Mouse (Mus musculus) kidney, postnatal 10 days (tissue): ENCODE measurements at regions not wholly inside any gene's neighbourhood (a gene's known extent, or its start where the extent isn't known, plus 50 kb on each side); places are given as distances from the start of the nearest gene placed in this dataset.

ENCODE experiments used
- DNase-seq: peaks from one replicate; pipeline ENCODE4 v3.0.0; 2021; ENCODE audit warnings: mixed read lengths

- DNase-seq = peak; percentile 10
Observed at GRCm38 (mm10) chr3:147445884-147446283, 593.7 kb downstream of the Ttll7 start.

DNA sequence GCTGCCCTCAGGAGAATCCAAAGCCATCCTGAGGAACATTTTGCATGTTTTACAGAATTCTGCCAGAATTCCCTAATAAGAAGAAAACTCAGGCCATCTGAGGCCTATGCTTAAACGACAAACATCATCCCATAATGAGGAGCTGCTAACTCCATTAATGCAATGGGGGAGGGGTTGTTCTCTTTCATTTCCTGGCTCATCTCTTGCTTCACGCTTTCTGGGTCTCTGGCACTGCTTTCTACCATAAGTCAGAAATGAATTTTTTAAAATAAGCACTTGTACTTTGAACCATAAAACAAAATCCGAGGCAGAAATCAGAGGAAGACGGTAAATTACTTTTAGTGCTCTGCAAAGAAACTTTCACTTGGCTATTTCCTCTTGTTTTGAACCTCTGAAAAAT is 600.0 kb downstream of the Ttll7 start:
- DNase-seq = no peak

GRCm38 (mm10) chr3:147455383-147455782 is 603.2 kb downstream of the Ttll7 start:
- DNase-seq = no peak

GRCm38 (mm10) chr3:147456294-147456693 is 604.1 kb downstream of the Ttll7 start:
- DNase-seq = no peak

DNA sequence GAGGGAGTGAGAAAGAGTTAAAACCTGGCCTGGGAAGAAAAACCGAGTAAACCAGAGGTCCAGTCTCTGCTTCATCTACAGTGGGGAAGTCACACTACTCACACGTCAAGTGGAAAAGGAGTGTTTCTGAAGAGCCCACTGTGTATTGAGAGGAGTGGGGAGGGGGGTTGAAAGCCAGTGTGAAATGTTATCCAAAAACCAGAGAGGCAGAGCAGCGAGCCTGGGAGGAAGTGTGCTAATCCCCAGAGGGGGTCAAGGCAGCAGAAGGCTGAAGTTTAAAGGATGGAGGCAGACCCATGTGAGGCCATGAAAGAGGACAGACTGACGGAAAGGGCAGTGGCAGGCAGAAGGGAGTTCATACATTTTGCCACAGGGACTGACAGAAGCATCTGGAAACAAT is 605.9 kb downstream of the Ttll7 start:
- DNase-seq = peak; percentile 14

DNA sequence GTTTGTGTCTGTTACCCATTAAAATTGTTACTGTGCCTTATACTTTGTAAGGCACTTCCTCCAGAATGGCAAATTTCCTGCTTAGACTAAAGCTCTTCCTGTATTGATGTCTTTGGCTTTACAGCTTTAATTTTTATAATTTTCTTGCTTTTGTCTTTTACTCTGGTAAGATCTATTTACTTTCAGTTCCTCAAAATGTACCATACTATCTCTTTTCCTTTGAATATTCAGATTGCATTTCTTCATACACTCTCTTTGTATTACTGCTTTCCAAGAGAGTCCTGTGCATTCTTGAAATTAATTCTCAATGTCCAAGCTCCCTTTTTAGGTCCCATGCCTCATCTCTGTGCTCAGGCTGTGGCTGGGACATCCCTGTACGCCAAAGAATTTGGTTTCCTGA is 627.7 kb downstream of the Ttll7 start:
- DNase-seq = no peak
